Mouse (Mus musculus) liver, embryonic 12.5 days (tissue): ENCODE data around the gene Blnk. TPM values are rescaled to one million over a fixed set of nuclear protein-coding genes. Genes with fewer than 3 reads are reported as not detected.

Experiments used
- ATAC-seq: fragments of 200-750 bp; cut with Nextera tagmentation; 2 replicates; pipeline ENCODE4 v1.8.0; 2017; ENCODE audit warnings: moderate number of reproducible peaks, mild to moderate bottlenecking, moderate library complexity
- H3K27ac ChIP-seq: fragments of 300-500 bp; sonication (generic); 2 replicates; pipeline ENCODE4 v1.5.1; 2016; ENCODE audit warnings: mild to moderate bottlenecking
- H3K27me3 ChIP-seq: fragments of 300-500 bp; sonication (generic); replicated peaks from 2 replicates; pipeline ENCODE4 v1.6.1; 2016; ENCODE audit warnings: mild to moderate bottlenecking, moderate library complexity
- H3K36me3 ChIP-seq: fragments of 300-500 bp; sonication (generic); 2 replicates; pipeline ENCODE4 v1.6.1; 2016; ENCODE audit warnings: mild to moderate bottlenecking, moderate library complexity
- H3K4me1 ChIP-seq: fragments of 300-500 bp; sonication (generic); 2 replicates; pipeline ENCODE4 v1.6.1; 2016
- H3K4me2 ChIP-seq: fragments of 300-500 bp; sonication (generic); 2 replicates; pipeline ENCODE4 v1.6.1; 2016; ENCODE audit warnings: mild to moderate bottlenecking, moderate library complexity
- H3K4me3 ChIP-seq: fragments of 300-500 bp; sonication (generic); 2 replicates; pipeline ENCODE4 v1.5.1; 2016; ENCODE audit warnings: mild to moderate bottlenecking, moderate library complexity
- H3K9ac ChIP-seq: fragments of 300-500 bp; sonication (generic); 2 replicates; pipeline ENCODE4 v1.6.1; 2016; ENCODE audit warnings: mild to moderate bottlenecking, moderate library complexity
- H3K9me3 ChIP-seq: fragments of 300-500 bp; sonication (generic); replicated peaks from 2 replicates; pipeline ENCODE4 v1.6.1; 2016; ENCODE audit warnings: mild to moderate bottlenecking, moderate library complexity
- WGBS: fragments of 180-500 bp; shearing (Covaris S2); methylation state at CpG from one replicate; pipeline ENCODE4 v1.1.7; 2016; ENCODE audit not compliant: insufficient replicate concordance; 5-methylcytosine and 5-hydroxymethylcytosine counted together
- polyA plus RNA-seq: library from polyadenylated mRNA; unstranded; fragments of >200 nt; fragmentation: Nextera tagmentation; extraction: Ambion mirVana; gene quantifications from 2 replicates; pipeline ENCODE4 v1.2.1, GENCODE M21; 2016

Gene Blnk
- polyA plus RNA-seq, 1 experiment from 2014 or later: 0.45 TPM

GRCm38 (mm10) chr19:40998469-40999170 lies 4.3 kb upstream of the Blnk start:
- no peak overlapping the region for H3K4me2 ChIP-seq
- no peak for ATAC-seq
- peaks cover 29% of the 10 kb centered on the region; the same call in 1 of the 2 replicates for H3K27me3 ChIP-seq
- H3K36me3 ChIP-seq: no peaks in the 10 kb centered on the region
- H3K9ac ChIP-seq: no peak overlapping the region
- H3K9me3 ChIP-seq: no peaks in the 10 kb centered on the region; the same call in 1 of the 2 replicates
- peak overlapping the region; percentile 23 for H3K27ac ChIP-seq
- no peak overlapping the region for H3K4me3 ChIP-seq
- peaks cover 26% of the 10 kb centered on the region for H3K4me1 ChIP-seq
- 31% methylated on average over 5 of the region's 5 CpGs for WGBS

DNA sequence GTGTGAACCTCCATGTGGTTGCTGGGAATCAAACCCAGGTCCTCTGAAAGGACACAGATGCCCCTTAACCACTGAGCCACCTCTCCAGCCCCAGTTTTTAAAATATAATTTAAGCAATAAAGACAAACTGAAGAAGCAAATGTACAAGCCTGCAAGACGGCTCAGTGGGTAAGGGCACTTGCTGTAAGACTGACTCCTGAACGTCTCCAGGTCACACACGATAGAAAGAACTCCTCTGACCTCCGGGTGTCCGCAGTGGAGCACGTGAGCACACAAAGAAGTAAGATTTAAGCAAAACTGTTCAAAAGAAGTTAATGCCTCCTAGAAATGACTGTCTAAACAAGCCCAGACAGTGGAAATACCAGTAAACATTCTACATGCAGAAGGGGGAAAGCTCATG lies 2.4 kb upstream of the Blnk start:
- Histone ChIP-seq H3K4me2 (no peak overlapping the region), H3K4me3 (no peak overlapping the region), H3K9me3 (no peaks in the 10 kb centered on the region), H3K27me3 (peaks cover 33% of the 10 kb centered on the region), H3K9ac (no peak overlapping the region), H3K4me1 (peaks cover 31% of the 10 kb centered on the region), H3K27ac (no peak overlapping the region), H3K36me3 (no peaks in the 10 kb centered on the region)
- 75% methylated on average over 6 of the region's 6 CpGs for WGBS
- ATAC-seq: no peak

GRCm38 (mm10) chr19:40995449-40996401 lies 1.4 kb upstream of the Blnk start:
- no peak for ATAC-seq
- Histone ChIP-seq H3K4me2 (no peak overlapping the region), H3K9ac (no peak overlapping the region), H3K27ac (no peak overlapping the region), H3K36me3 (no peaks in the 10 kb centered on the region), H3K9me3 (no peaks in the 10 kb centered on the region), H3K27me3 (peaks cover 33% of the 10 kb centered on the region), H3K4me3 (no peak overlapping the region), H3K4me1 (peaks cover 31% of the 10 kb centered on the region)
- WGBS: 37% methylated on average over 21 of the region's 21 CpGs

GRCm38 (mm10) chr19:40994911-40995310 lies 576 bp upstream of the Blnk start:
- Histone ChIP-seq H3K4me1 (peaks cover 28% of the 10 kb centered on the region), H3K36me3 (no peaks in the 10 kb centered on the region), H3K9me3 (no peaks in the 10 kb centered on the region), H3K9ac (no peak overlapping the region), H3K4me2 (no peak overlapping the region), H3K27me3 (peaks cover 33% of the 10 kb centered on the region), H3K4me3 (no peak overlapping the region), H3K27ac (no peak overlapping the region)
- no peak for ATAC-seq
- 52% methylated on average over 7 of the region's 7 CpGs for WGBS

DNA sequence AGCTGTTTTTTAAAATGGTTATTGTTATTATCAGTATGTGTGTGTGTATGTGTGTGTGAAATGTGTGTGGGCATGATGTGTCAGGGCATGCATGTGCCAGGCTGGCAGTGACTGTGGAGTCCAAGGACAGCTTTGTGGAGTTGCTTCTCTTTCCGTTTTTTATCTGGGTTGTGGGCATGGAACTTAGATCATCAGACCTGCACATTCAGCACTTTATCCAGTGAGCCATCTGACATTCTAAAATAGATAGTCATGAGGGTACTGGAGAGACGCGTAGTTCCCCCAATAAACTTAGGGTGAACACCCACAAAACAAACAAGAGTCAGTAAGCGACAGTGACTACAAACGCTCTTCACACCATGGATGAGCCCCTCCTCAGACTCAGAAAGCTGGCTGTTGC lies 979 bp downstream of the Blnk start:
- ATAC-seq: no peak
- H3K9ac ChIP-seq: no peak overlapping the region
- H3K4me3 ChIP-seq: no peak overlapping the region
- H3K4me2 ChIP-seq: no peak overlapping the region
- 62% methylated on average over 5 of the region's 5 CpGs for WGBS
- peaks cover 35% of the 10 kb centered on the region for H3K27me3 ChIP-seq
- no peaks in the 10 kb centered on the region for H3K36me3 ChIP-seq
- no peaks in the 10 kb centered on the region for H3K9me3 ChIP-seq
- H3K4me1 ChIP-seq: peaks cover 12% of the 10 kb centered on the region
- no peak overlapping the region for H3K27ac ChIP-seq

GRCm38 (mm10) chr19:40992517-40993044 lies 1.8 kb downstream of the Blnk start:
- Histone ChIP-seq H3K27me3 (peaks cover 39% of the 10 kb centered on the region), H3K4me1 (0 out of 2 replicates have a peak, but pooled peaks cover 9% of the 10 kb centered on the region), H3K4me2 (no peak overlapping the region), H3K27ac (no peak overlapping the region), H3K4me3 (no peak overlapping the region), H3K36me3 (no peaks in the 10 kb centered on the region), H3K9ac (no peak overlapping the region), H3K9me3 (no peaks in the 10 kb centered on the region)
- WGBS: 68% methylated on average over 8 of the region's 8 CpGs
- no peak for ATAC-seq

DNA sequence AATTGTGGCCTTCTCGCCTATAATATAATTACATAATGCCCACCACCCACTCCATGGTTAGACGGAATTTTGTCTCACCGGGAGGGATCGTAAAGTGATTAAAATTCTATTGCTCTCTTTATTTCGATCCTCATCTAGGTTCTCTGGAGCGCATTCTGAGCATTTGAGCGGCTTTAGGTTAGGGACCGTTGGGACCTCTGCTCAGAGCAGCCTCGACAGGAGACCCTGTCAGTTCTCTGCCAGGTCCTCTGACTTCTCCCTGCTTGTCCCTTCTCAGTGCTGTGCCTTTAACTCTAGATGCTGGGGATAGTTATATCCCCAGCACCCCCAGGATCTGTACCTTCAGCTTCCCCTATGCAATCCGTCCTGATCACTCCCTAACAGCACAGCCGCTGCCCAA lies 2.2 kb downstream of the Blnk start:
- Histone ChIP-seq H3K4me3 (no peak overlapping the region), H3K4me2 (no peak overlapping the region), H3K9me3 (no peaks in the 10 kb centered on the region), H3K27ac (no peak overlapping the region), H3K4me1 (0 out of 2 replicates have a peak, but pooled peaks cover 9% of the 10 kb centered on the region), H3K27me3 (peaks cover 34% of the 10 kb centered on the region), H3K9ac (no peak overlapping the region), H3K36me3 (no peaks in the 10 kb centered on the region)
- 72% methylated on average over 11 of the region's 11 CpGs for WGBS
- no peak for ATAC-seq

GRCm38 (mm10) chr19:40991626-40992025 lies 2.7 kb downstream of the Blnk start:
- peaks cover 31% of the 10 kb centered on the region for H3K27me3 ChIP-seq
- H3K9ac ChIP-seq: no peak overlapping the region
- no peak overlapping the region for H3K4me3 ChIP-seq
- no peaks in the 10 kb centered on the region for H3K9me3 ChIP-seq
- WGBS: 69% methylated on average over 6 of the region's 7 CpGs
- no peaks in the 10 kb centered on the region for H3K36me3 ChIP-seq
- H3K4me1 ChIP-seq: 0 out of 2 replicates have a peak, but pooled peaks cover 9% of the 10 kb centered on the region
- no peak overlapping the region for H3K27ac ChIP-seq
- no peak overlapping the region for H3K4me2 ChIP-seq
- ATAC-seq: no peak

GRCm38 (mm10) chr19:40990781-40991343 lies 3.5 kb downstream of the Blnk start:
- H3K4me3 ChIP-seq: no peak overlapping the region
- H3K9ac ChIP-seq: no peak overlapping the region
- WGBS: 79% methylated on average over 17 of the region's 17 CpGs
- H3K4me2 ChIP-seq: no peak overlapping the region
- H3K27me3 ChIP-seq: peaks cover 29% of the 10 kb centered on the region
- 0 out of 2 replicates have a peak, but pooled peaks cover 9% of the 10 kb centered on the region for H3K4me1 ChIP-seq
- H3K27ac ChIP-seq: no peak overlapping the region
- ATAC-seq: no peak
- H3K36me3 ChIP-seq: no peaks in the 10 kb centered on the region
- H3K9me3 ChIP-seq: no peaks in the 10 kb centered on the region

DNA sequence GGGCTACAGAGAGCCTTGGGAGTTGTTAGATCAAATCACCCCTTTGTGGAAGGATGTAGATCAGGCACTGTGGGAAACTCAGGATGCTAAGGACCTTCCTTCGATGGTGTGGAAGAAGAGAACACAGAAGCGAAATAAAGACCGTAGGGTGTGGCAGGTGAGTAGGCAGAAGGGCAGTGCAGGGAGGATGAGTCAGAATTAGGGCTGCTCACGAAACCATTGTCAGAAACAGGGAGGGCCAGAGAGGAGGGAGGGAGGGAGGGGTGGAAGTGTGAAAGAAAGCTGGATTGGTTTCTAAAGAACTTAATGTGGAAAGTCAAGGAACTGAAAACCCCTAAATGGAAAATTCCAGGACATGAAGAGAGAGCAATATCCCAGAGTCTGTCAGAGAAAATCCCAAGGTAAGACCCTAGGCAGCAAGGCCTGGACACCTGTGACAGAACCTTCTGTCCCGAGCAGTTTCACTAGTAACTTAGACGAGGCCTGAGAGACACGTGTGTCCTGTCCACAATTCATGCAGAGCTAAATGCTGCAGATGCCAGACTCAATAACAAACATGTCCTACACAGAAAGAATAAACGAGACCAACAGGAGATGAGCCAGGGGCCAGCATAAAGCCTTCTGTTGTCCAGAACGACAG lies 4.3 kb downstream of the Blnk start:
- no peaks in the 10 kb centered on the region for H3K9me3 ChIP-seq
- no peak overlapping the region for H3K9ac ChIP-seq
- no peak for ATAC-seq
- WGBS: 62% methylated on average over 9 of the region's 9 CpGs
- no peaks in the 10 kb centered on the region for H3K36me3 ChIP-seq
- H3K27ac ChIP-seq: no peak overlapping the region
- H3K27me3 ChIP-seq: peaks cover 21% of the 10 kb centered on the region
- no peak overlapping the region for H3K4me3 ChIP-seq
- H3K4me2 ChIP-seq: no peak overlapping the region
- H3K4me1 ChIP-seq: 0 out of 2 replicates have a peak, but pooled peaks cover 9% of the 10 kb centered on the region

DNA sequence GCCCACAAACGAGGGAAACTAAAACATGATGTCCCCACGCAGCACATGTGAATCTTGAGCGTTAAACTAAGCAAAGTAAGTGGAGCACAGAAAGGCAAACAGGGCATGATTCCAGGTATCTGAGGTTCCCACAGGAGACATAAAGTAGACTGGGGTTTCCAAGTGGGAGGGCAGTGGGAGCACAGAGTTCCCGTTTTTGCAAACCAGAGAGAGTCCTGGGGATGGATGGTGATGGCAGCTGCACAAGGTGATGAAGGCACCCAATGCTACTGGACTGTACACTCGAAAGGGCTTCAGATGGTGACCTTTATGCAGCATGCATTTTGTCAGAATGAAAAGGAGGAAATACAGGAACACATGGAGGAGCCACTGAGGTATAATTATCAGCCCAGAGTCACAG lies 5.5 kb downstream of the Blnk start:
- Histone ChIP-seq H3K4me1 (0 out of 2 replicates have a peak, but pooled peaks cover 7% of the 10 kb centered on the region), H3K9me3 (no peaks in the 10 kb centered on the region), H3K9ac (no peak overlapping the region), H3K4me2 (no peak overlapping the region), H3K27me3 (peaks cover 15% of the 10 kb centered on the region), H3K36me3 (no peaks in the 10 kb centered on the region), H3K27ac (no peak overlapping the region), H3K4me3 (no peak overlapping the region)
- ATAC-seq: no peak
- WGBS: 67% methylated on average over 5 of the region's 5 CpGs
